Mouse (Mus musculus) hindbrain, postnatal 0 days (tissue): ENCODE results near the gene Hcfc2. TPM values are rescaled to one million over a fixed set of nuclear protein-coding genes. Genes with fewer than 3 reads are reported as not detected.

Source experiments
- ATAC-seq: fragments of 200-750 bp; cut with Nextera tagmentation; 2 replicates; pipeline ENCODE4 v1.8.0; 2017; ENCODE audit warnings: mild to moderate bottlenecking, moderate TSS enrichment, moderate library complexity
- DNase-seq: peaks from one replicate; pipeline ENCODE4 v3.0.0-alpha.2; 2015; ENCODE audit warnings: low spot score
- H3K27ac ChIP-seq: fragments of 300-500 bp; sonication (generic); 2 replicates; pipeline ENCODE4 v1.5.1; 2014; ENCODE audit warnings: mild to moderate bottlenecking
- H3K27me3 ChIP-seq: fragments of 300-500 bp; sonication (generic); 2 replicates; pipeline ENCODE4 v1.6.1; 2014; ENCODE audit warnings: low read length, mixed read lengths; ENCODE audit not compliant: insufficient read depth
- H3K36me3 ChIP-seq: fragments of 300-500 bp; sonication (generic); 2 replicates; pipeline ENCODE4 v1.6.1; 2014; ENCODE audit warnings: low read length, mixed read lengths; ENCODE audit not compliant: insufficient read depth
- H3K4me1 ChIP-seq: fragments of 300-500 bp; sonication (generic); 2 replicates; pipeline ENCODE4 v1.6.1; 2014; ENCODE audit warnings: antibody characterized with exemption, low read length, mixed read lengths; ENCODE audit not compliant: insufficient read depth
- H3K4me2 ChIP-seq: fragments of 300-500 bp; sonication (generic); 2 replicates; pipeline ENCODE4 v1.6.1; 2014; ENCODE audit warnings: low read depth, mild to moderate bottlenecking, low read length, moderate library complexity, mixed read lengths
- H3K4me3 ChIP-seq: fragments of 300-500 bp; sonication (generic); 2 replicates; pipeline ENCODE4 v1.5.1; 2014; ENCODE audit warnings: low read length
- H3K9ac ChIP-seq: fragments of 300-500 bp; sonication (generic); replicated peaks from 2 replicates; pipeline ENCODE4 v1.6.1; 2014; ENCODE audit warnings: mild to moderate bottlenecking, low read length, moderate library complexity, mixed read lengths
- H3K9me3 ChIP-seq: fragments of 300-500 bp; sonication (generic); 2 replicates; pipeline ENCODE4 v1.6.1; 2016; ENCODE audit warnings: low read length, mixed read lengths
- CTCF ChIP-seq: IDR thresholded peaks from 2 replicates; pipeline ENCODE4 v1.5.1; 2016; ENCODE audit warnings: antibody characterized with exemption, control low read depth, low read depth
- WGBS: fragments of 180-500 bp; shearing (Covaris S2); extraction: QIAGEN DNeasy Blood & Tissue Kit; methylation state at CpG from one replicate; pipeline ENCODE4 v1.1.7; 2014; 5-methylcytosine and 5-hydroxymethylcytosine counted together
- polyA plus RNA-seq: library from polyadenylated mRNA; unstranded; fragments of >200 nt; fragmentation: Nextera tagmentation; extraction: Ambion mirVana; gene quantifications from 2 replicates; pipeline ENCODE4 v1.2.1, GENCODE M21; 2015
- total RNA-seq: library from RNA; depleted of rRNA; stranded (reverse); fragments of >200 nt; gene quantifications from 2 replicates; pipeline ENCODE4 v1.2.3, GENCODE M21; 2014

The Hcfc2 gene
- total and polyA plus RNA-seq, 2 experiments from 2014 or later, result 22.9 to 24.8 TPM

- H3K4me2 ChIP-seq, result no peak overlapping the region
- no peaks in the 10 kb centered on the region for H3K9me3 ChIP-seq
- DNase-seq (no peak), ATAC-seq (no peak)
- H3K27me3 ChIP-seq, result no peaks in the 10 kb centered on the region
- H3K9ac ChIP-seq, result no peak overlapping the region
- H3K27ac ChIP-seq, result no peak overlapping the region
- no peak overlapping the region for H3K4me3 ChIP-seq
- WGBS, result 76% methylated on average over 8 of the region's 8 CpGs
- TF ChIP-seq CTCF, result no peak
- H3K4me1 ChIP-seq, result no peaks in the 10 kb centered on the region
- H3K36me3 ChIP-seq, result no peaks in the 10 kb centered on the region
These were observed 83.0 kb downstream of the Hcfc2 start for GRCm38 (mm10) chr10:82778791-82779549.

GRCm38 (mm10) chr10:82779831-82780230, 83.9 kb downstream of the Hcfc2 start:
- no peak for TF ChIP-seq CTCF
- 97% methylated on average over 14 of the region's 14 CpGs for WGBS
- no peak overlapping the region for H3K27ac ChIP-seq
- no peak overlapping the region for H3K9ac ChIP-seq
- DNase-seq (no peak), ATAC-seq (no peak)
- H3K4me3 ChIP-seq, result no peak overlapping the region
- no peaks in the 10 kb centered on the region for H3K9me3 ChIP-seq
- no peak overlapping the region for H3K4me2 ChIP-seq
- no peaks in the 10 kb centered on the region for H3K36me3 ChIP-seq
- no peaks in the 10 kb centered on the region for H3K27me3 ChIP-seq
- H3K4me1 ChIP-seq, result no peaks in the 10 kb centered on the region

GRCm38 (mm10) chr10:82780322-82780721, 84.4 kb downstream of the Hcfc2 start:
- H3K27ac ChIP-seq, result no peak overlapping the region
- no peaks in the 10 kb centered on the region for H3K27me3 ChIP-seq
- H3K9ac ChIP-seq, result no peak overlapping the region
- 98% methylated on average over 3 of the region's 3 CpGs for WGBS
- no peak for DNase-seq
- no peaks in the 10 kb centered on the region for H3K9me3 ChIP-seq
- H3K4me1 ChIP-seq, result no peaks in the 10 kb centered on the region
- TF ChIP-seq CTCF, result no peak
- H3K4me2 ChIP-seq, result no peak overlapping the region
- H3K4me3 ChIP-seq, result no peak overlapping the region
- no peak for ATAC-seq
- H3K36me3 ChIP-seq, result no peaks in the 10 kb centered on the region

GRCm38 (mm10) chr10:82780816-82781215, 84.9 kb downstream of the Hcfc2 start:
- DNase-seq, result no peak
- no peaks in the 10 kb centered on the region for H3K36me3 ChIP-seq
- no peak for ATAC-seq
- no peaks in the 10 kb centered on the region for H3K4me1 ChIP-seq
- H3K9me3 ChIP-seq, result no peaks in the 10 kb centered on the region
- H3K9ac ChIP-seq, result no peak overlapping the region
- no peaks in the 10 kb centered on the region for H3K27me3 ChIP-seq
- H3K27ac ChIP-seq, result no peak overlapping the region
- H3K4me2 ChIP-seq, result no peak overlapping the region
- no peak for TF ChIP-seq CTCF
- H3K4me3 ChIP-seq, result no peak overlapping the region

- ATAC-seq, result no peak
- Histone ChIP-seq H3K36me3 (no peaks in the 10 kb centered on the region), H3K4me3 (no peak overlapping the region), H3K9ac (no peak overlapping the region), H3K9me3 (no peaks in the 10 kb centered on the region), H3K4me2 (no peak overlapping the region), H3K27me3 (no peaks in the 10 kb centered on the region), H3K27ac (no peak overlapping the region), H3K4me1 (no peaks in the 10 kb centered on the region)
- no peak for TF ChIP-seq CTCF
- WGBS, result 48% methylated on average over 2 of the region's 2 CpGs
- DNase-seq, result no peak
These were observed 86.5 kb downstream of the Hcfc2 start for GRCm38 (mm10) chr10:82782472-82782871.

GRCm38 (mm10) chr10:82789181-82789580, 93.2 kb downstream of the Hcfc2 start:
- no peak for ATAC-seq
- H3K9me3 ChIP-seq, result no peaks in the 10 kb centered on the region

GRCm38 (mm10) chr10:82790504-82790903, 94.5 kb downstream of the Hcfc2 start:
- Histone ChIP-seq H3K4me1 (peaks cover 3% of the 10 kb centered on the region; the same call in 1 of the 2 replicates), H3K9ac (no peak overlapping the region), H3K27ac (no peak overlapping the region), H3K4me2 (no peak overlapping the region), H3K36me3 (no peaks in the 10 kb centered on the region), H3K9me3 (no peaks in the 10 kb centered on the region), H3K4me3 (no peak overlapping the region), H3K27me3 (no peaks in the 10 kb centered on the region)
- no peak for ATAC-seq
- 92% methylated on average over 5 of the region's 5 CpGs for WGBS
- TF ChIP-seq CTCF, result no peak
- DNase-seq, result no peak

More at GRCm38 (mm10) chr10:82789181-82789580, 93.2 kb downstream of the Hcfc2 start:
- Histone ChIP-seq H3K27me3 (no peaks in the 10 kb centered on the region), H3K4me1 (no peaks in the 10 kb centered on the region), H3K27ac (no peak overlapping the region), H3K36me3 (no peaks in the 10 kb centered on the region), H3K9ac (no peak overlapping the region), H3K4me2 (no peak overlapping the region), H3K4me3 (no peak overlapping the region)
- no peak for DNase-seq
- TF ChIP-seq CTCF, result no peak
